Mouse (Mus musculus) liver, embryonic 13.5 days (tissue): ENCODE measurements at regions not wholly inside any gene's neighbourhood (a gene's known extent, or its start where the extent isn't known, plus 50 kb on each side); places are given as distances from the start of the nearest gene placed in this dataset.
A peak's percentile ranks its signal among the peaks of the same experiment; 100 is the strongest.

Experiments
- ATAC-seq: fragments of 200-750 bp; cut with Nextera tagmentation; 2 replicates; pipeline ENCODE4 v1.8.0; 2017; ENCODE audit warnings: low read depth, mild to moderate bottlenecking, moderate number of reproducible peaks, moderate library complexity
- DNase-seq: peaks from one replicate; pipeline ENCODE4 v3.0.0; 2022
- H3K27ac ChIP-seq: fragments of 300-500 bp; sonication (generic); 2 replicates; pipeline ENCODE4 v1.5.1; 2015; ENCODE audit warnings: moderate library complexity, mild to moderate bottlenecking, inconsistent platforms
- H3K27me3 ChIP-seq: fragments of 300-500 bp; sonication (generic); 2 replicates; pipeline ENCODE4 v1.6.1; 2015; ENCODE audit warnings: mild to moderate bottlenecking, inconsistent platforms
- H3K36me3 ChIP-seq: fragments of 300-500 bp; sonication (generic); 2 replicates; pipeline ENCODE4 v1.6.1; 2015; ENCODE audit warnings: mild to moderate bottlenecking, inconsistent platforms
- H3K4me1 ChIP-seq: fragments of 300-500 bp; sonication (generic); replicated peaks from 2 replicates; pipeline ENCODE4 v1.6.1; 2015; ENCODE audit warnings: inconsistent platforms
- H3K4me2 ChIP-seq: fragments of 300-500 bp; sonication (generic); 2 replicates; pipeline ENCODE4 v1.6.1; 2015; ENCODE audit warnings: inconsistent platforms, mild to moderate bottlenecking, moderate library complexity
- H3K4me3 ChIP-seq: fragments of 300-500 bp; sonication (generic); replicated peaks from 2 replicates; pipeline ENCODE4 v1.5.1; 2015; ENCODE audit warnings: mild to moderate bottlenecking, inconsistent platforms
- H3K9ac ChIP-seq: fragments of 300-500 bp; sonication (generic); 2 replicates; pipeline ENCODE4 v1.6.1; 2015; ENCODE audit warnings: mild to moderate bottlenecking, inconsistent platforms
- H3K9me3 ChIP-seq: fragments of 300-500 bp; sonication (generic); replicated peaks from 2 replicates; pipeline ENCODE4 v1.6.1; 2016; ENCODE audit warnings: inconsistent platforms
- WGBS: fragments of 180-500 bp; shearing (Covaris S2); methylation state at CpG from one replicate; pipeline ENCODE4 v1.1.7; 2015; ENCODE audit not compliant: insufficient replicate concordance; 5-methylcytosine and 5-hydroxymethylcytosine counted together

DNA sequence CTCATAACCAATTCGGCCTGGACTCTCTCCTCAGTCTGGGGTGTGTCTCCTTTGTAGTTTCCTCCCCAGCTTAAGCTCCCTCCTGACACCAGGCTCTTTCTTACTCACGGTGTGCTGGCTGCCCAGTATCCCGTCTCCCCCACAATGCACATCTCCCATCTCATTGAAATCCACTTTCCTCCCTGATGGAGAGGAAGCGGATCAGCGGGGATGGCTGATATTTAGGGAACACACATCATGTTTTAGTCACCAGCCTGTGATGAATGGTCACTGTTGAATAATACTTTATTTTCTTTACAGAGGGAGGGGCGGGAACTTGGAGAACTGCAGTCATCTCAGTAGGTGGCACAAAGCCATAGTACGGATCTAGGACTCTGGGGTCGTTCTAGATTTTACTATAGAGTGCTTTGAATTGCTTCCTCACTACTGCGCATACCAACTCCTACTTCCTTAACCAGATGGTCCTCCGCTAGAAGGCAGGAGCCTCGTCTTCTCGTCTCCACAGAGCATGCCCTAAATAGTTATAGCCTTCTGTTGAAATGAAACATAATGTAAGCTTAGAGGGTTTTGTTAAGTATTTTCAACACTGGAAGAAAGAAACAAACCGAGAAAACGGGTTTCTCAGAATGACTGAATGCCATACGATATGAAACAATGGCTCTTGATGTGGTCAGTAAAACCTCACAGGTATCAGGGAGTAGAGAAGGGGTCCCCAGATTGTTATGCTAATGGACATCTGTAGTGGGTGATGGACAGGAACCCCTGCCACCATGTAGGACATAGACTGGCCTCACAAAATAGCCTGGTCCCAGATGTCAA, 139.2 kb upstream of the Rap1b start:
- no peak for ATAC-seq
- no peak overlapping the region for H3K4me2 ChIP-seq
- H3K36me3 ChIP-seq: no peaks in the 10 kb centered on the region
- WGBS: 70% methylated on average over 15 of the region's 15 CpGs
- H3K27ac ChIP-seq: no peak overlapping the region
- no peaks in the 10 kb centered on the region for H3K27me3 ChIP-seq
- no peak overlapping the region for H3K4me3 ChIP-seq
- H3K9ac ChIP-seq: no peak overlapping the region
- H3K4me1 ChIP-seq: no peaks in the 10 kb centered on the region
- H3K9me3 ChIP-seq: no peaks in the 10 kb centered on the region
- DNase-seq: no peak

DNA sequence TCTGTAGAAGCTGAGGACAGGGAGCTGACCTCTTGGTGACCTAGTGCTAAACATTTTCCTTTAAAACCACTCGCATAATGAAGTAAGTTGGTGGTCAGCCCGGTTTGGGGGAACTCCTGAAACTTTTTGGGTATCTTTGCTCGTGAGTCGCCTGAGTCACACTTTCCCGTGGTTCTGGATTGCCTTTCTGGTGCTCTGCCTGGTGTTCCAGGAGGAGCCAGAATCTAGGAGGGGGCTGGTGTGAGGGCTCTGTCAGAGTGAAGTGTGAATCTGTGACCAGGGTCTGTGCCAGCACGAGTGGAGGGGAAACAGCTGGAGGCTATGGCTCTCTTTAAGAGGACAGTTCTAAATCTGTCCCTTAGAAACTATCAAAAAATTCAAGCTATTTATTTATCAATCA, 141.8 kb upstream of the Rap1b start:
- Histone ChIP-seq H3K36me3 (no peaks in the 10 kb centered on the region), H3K4me1 (no peaks in the 10 kb centered on the region), H3K27me3 (no peaks in the 10 kb centered on the region), H3K9me3 (no peaks in the 10 kb centered on the region), H3K4me3 (no peak overlapping the region), H3K4me2 (no peak overlapping the region), H3K27ac (no peak overlapping the region), H3K9ac (no peak overlapping the region)
- ATAC-seq (no peak), DNase-seq (no peak)
- WGBS: 32% methylated on average over 6 of the region's 6 CpGs

DNA sequence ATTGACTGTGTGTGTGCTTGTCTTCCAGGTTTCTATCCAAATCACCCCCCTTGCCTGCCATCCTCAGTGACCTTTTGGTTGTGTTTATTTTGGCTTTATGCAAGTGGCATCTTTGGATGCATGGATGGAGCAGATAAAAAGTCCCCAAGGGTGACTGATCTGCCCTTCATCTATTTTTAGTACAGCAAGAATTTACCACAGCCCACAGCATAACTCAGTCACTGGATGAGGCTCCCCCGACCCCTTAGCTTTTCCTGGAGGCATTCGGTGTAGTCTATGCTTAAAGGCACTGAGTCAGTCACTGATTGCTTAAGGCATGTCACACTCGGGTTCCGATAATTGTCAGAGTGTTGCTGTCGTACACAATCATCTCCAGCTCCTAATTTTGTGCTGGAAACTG, 142.2 kb upstream of the Rap1b start:
- no peaks in the 10 kb centered on the region for H3K4me1 ChIP-seq
- H3K27ac ChIP-seq: no peak overlapping the region
- ATAC-seq: no peak
- no peaks in the 10 kb centered on the region for H3K36me3 ChIP-seq
- no peaks in the 10 kb centered on the region for H3K27me3 ChIP-seq
- no peak for DNase-seq
- H3K4me3 ChIP-seq: no peak overlapping the region
- H3K9ac ChIP-seq: no peak overlapping the region
- WGBS: 23% methylated on average over 5 of the region's 5 CpGs
- H3K4me2 ChIP-seq: no peak overlapping the region
- H3K9me3 ChIP-seq: no peaks in the 10 kb centered on the region

DNA sequence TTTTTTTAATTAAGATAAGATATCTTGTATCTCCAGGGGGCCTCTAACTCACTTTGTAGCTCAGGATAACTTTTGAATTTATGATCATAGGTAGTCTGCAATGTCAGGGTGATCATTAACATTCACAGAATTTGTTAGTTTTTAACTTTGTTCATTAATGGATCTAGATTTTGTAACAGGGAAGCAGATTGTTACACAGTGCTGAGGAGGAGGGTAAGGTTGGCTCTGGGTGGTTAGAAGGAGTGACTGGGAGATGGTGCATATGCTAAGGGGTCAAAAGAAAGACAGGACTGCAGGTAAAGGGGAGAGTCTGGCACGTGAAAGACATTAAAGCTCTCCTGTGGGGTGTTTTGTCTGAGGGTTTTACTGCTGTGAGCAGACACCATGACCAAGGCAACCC, 145.3 kb upstream of the Rap1b start:
- Histone ChIP-seq H3K4me3 (no peak overlapping the region), H3K27ac (no peak overlapping the region), H3K9ac (no peak overlapping the region), H3K36me3 (no peaks in the 10 kb centered on the region), H3K4me1 (no peaks in the 10 kb centered on the region), H3K27me3 (no peaks in the 10 kb centered on the region), H3K9me3 (no peaks in the 10 kb centered on the region), H3K4me2 (no peak overlapping the region)
- 55% methylated on average over 1 of the region's 1 CpGs for WGBS
- ATAC-seq (no peak), DNase-seq (no peak)

DNA sequence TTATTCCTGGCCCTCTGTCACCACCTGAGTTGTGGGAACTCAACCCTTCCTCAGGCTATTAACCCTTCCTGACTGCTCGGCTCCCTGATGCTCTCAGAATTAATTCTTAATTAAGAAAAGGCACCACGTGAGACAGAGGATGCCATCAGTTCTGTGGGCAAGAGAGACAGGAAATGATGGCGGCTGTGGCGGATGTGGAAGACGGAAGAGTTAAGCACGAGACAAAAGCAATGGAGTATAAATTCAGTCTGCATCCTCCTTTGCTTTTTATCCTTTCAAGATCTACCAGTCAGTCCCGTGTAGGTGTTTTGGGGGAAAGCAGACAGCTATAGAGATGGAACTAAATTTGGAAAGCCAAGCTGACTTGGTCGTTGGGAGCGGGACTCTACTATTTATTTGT, 146.5 kb upstream of the Rap1b start:
- H3K36me3 ChIP-seq: no peaks in the 10 kb centered on the region
- H3K9ac ChIP-seq: no peak overlapping the region
- DNase-seq (no peak), ATAC-seq (no peak)
- no peaks in the 10 kb centered on the region for H3K27me3 ChIP-seq
- no peak overlapping the region for H3K4me2 ChIP-seq
- no peaks in the 10 kb centered on the region for H3K4me1 ChIP-seq
- no peak overlapping the region for H3K4me3 ChIP-seq
- H3K9me3 ChIP-seq: no peaks in the 10 kb centered on the region
- H3K27ac ChIP-seq: no peak overlapping the region
- 57% methylated on average over 9 of the region's 9 CpGs for WGBS

DNA sequence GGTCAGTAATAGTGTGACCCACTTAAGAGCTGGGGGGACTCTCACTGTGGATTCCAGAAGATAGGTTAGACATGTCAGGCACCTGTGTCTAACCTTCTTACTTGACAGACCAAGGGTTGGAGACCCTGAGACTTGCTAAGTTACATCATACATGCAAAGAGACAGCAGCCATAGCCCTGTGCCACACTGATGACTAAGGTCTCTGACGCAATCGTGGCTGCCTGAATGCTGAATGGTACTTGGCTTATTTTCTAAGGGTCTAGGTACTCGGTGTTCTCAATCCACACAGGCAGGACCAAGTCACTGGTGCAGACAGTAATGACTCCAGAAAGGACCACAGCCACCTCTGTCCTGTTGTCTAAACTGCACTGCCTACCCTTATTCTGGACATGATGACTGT, 147.8 kb upstream of the Mdm1 start:
- no peak for DNase-seq
- Histone ChIP-seq H3K9ac (no peak overlapping the region), H3K4me2 (no peak overlapping the region), H3K4me3 (no peak overlapping the region), H3K9me3 (no peaks in the 10 kb centered on the region), H3K27me3 (no peaks in the 10 kb centered on the region), H3K27ac (no peak overlapping the region), H3K4me1 (no peaks in the 10 kb centered on the region), H3K36me3 (no peaks in the 10 kb centered on the region)
- no peak for ATAC-seq
- WGBS: 58% methylated on average over 3 of the region's 3 CpGs

DNA sequence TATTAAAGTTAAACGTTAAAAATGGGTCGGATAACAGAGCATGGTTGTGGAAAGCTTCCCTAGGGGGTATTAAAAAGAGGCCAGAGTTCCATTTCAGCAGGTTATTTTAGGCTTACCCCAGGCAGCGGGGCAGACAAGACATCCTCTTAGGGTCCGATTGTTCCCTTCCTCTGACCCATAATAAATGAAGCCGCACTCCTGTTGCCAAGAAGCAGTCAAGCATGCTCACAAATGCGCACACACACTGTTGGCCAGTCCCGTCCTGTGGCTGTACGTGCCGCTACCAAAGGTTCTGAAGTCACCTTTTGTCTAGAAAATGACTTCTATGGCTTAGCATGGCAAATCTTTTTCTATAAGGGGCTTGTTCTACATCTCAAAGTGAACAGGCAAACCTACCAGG, 146.8 kb upstream of the Mdm1 start:
- 80% methylated on average over 9 of the region's 9 CpGs for WGBS
- Histone ChIP-seq H3K4me2 (no peak overlapping the region), H3K27me3 (no peaks in the 10 kb centered on the region), H3K9me3 (no peaks in the 10 kb centered on the region), H3K27ac (no peak overlapping the region), H3K9ac (no peak overlapping the region), H3K36me3 (no peaks in the 10 kb centered on the region), H3K4me1 (no peaks in the 10 kb centered on the region), H3K4me3 (no peak overlapping the region)
- ATAC-seq (no peak), DNase-seq (no peak)

DNA sequence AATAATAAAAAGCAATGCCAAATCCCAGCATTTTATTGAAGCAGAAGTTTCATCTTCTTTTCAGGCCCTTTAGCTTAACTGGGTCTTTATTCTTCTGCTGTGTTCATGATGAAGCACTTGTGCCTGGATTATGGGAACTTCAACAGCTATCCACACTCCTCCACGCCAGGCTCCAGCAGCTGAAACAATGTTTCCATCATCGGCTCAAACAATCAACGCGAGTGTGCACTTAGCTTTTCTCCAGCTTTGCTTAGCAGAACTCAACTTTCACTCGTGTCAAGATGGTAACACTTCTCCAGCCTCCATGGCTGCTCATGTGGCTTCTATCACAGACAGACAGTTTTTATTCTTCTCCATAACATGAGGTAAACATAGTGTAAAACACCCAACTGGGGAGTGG, 143.8 kb upstream of the Mdm1 start:
- Histone ChIP-seq H3K27ac (no peak overlapping the region), H3K27me3 (no peaks in the 10 kb centered on the region), H3K9me3 (no peaks in the 10 kb centered on the region), H3K9ac (no peak overlapping the region), H3K4me2 (no peak overlapping the region), H3K4me1 (no peaks in the 10 kb centered on the region), H3K36me3 (no peaks in the 10 kb centered on the region), H3K4me3 (no peak overlapping the region)
- DNase-seq: no peak
- WGBS: 78% methylated on average over 5 of the region's 5 CpGs
- no peak for ATAC-seq

DNA sequence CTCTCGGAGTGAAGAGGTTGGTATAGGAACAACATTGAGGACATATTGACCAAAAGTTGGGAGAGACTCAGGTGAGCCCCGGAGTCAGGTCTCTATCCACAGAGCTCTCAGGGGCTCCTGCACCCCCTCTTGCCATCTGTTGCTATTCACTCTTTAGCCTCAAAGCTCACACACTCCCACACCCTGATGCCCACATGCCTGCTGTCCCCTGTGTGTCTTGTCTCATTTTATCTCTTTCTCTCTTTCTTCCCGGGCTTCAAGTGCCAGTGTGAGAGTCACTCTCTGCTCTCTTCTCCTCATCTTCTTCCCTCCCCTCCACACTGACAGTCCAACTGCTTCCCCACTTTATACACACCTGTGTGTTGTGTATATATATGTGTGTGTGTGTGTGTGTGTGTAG, 141.0 kb upstream of the Mdm1 start:
- no peaks in the 10 kb centered on the region for H3K36me3 ChIP-seq
- DNase-seq: no peak
- H3K4me1 ChIP-seq: no peaks in the 10 kb centered on the region
- ATAC-seq: no peak
- H3K4me3 ChIP-seq: no peak overlapping the region
- WGBS: 63% methylated on average over 3 of the region's 3 CpGs
- no peak overlapping the region for H3K4me2 ChIP-seq
- H3K9me3 ChIP-seq: no peaks in the 10 kb centered on the region
- H3K9ac ChIP-seq: no peak overlapping the region
- no peak overlapping the region for H3K27ac ChIP-seq
- H3K27me3 ChIP-seq: no peaks in the 10 kb centered on the region

DNA sequence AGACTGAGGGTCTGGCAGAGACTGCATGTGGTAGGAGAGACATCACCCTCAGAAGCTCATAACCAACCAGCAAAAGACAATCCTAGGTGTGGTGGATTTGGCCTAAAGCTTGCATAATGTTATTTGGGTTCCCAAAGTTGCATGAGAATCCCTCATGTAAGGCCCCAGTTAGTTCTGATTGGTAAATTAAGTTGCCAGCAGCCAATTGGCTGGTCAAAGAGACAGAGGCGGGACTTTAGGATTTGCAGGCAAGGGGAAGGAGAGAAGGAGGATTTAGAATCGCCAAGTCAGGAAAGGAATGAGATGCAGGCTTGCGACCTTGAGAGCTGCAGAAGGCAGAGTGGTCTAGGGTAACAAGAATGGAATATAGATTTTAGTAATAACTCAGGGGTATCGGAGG, 140.1 kb upstream of the Mdm1 start:
- Histone ChIP-seq H3K36me3 (no peaks in the 10 kb centered on the region), H3K9ac (no peak overlapping the region), H3K4me2 (peak overlapping the region; percentile 28; the same call in 1 of the 2 replicates), H3K27ac (no peak overlapping the region), H3K9me3 (no peaks in the 10 kb centered on the region), H3K4me3 (no peak overlapping the region), H3K27me3 (no peaks in the 10 kb centered on the region), H3K4me1 (no peaks in the 10 kb centered on the region)
- WGBS: 44% methylated on average over 4 of the region's 4 CpGs
- ATAC-seq (no peak), DNase-seq (no peak)

DNA sequence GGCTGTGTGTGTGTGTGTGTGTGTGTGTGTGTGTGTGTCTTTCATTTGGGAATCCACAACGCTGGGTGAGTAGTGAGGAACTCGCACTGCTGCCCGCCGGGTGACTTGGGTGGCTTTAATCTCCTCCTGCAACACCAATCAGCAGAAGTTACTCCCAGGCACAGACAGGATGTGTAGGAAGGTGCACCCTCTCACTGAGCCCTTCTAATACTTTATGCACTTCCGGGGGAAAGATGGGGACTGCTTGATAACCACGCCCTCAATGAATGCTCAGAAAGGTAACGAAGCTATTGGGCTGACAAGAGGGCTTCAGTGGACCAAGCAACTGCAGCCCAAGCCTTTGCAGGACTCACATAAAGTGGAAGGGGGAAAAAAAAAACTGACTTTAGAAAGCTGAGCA, 139.6 kb upstream of the Mdm1 start:
- WGBS: 25% methylated on average over 7 of the region's 7 CpGs
- H3K4me2 ChIP-seq: peak overlapping the region; percentile 28; the same call in 1 of the 2 replicates

DNA sequence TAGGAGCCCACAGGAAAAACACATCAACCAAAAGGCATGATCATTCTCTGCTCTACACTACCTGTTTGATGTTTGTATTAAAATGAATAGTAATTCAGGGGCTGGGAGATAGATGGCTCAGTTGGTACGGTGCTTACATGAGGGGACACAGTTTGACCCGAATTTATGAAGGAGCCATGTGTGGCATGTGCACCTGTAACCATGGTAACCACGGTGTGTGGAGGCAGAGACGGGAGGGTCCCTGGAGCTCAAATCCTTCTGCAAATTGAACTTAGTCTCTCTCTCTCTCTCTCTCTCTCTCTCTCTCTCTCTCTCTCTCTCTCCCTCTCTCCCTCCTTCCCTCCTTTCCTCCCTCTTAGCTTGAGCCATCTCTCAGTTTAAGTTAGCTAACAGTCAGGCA, 139.1 kb upstream of the Mdm1 start:
- Histone ChIP-seq H3K9me3 (no peaks in the 10 kb centered on the region), H3K4me2 (no peak overlapping the region), H3K4me1 (no peaks in the 10 kb centered on the region), H3K27me3 (no peaks in the 10 kb centered on the region), H3K9ac (no peak overlapping the region), H3K4me3 (no peak overlapping the region), H3K36me3 (no peaks in the 10 kb centered on the region), H3K27ac (no peak overlapping the region)
- WGBS: 61% methylated on average over 4 of the region's 4 CpGs
- ATAC-seq (no peak), DNase-seq (no peak)

More for the DNA sequence above, 139.6 kb upstream of the Mdm1 start:
- DNase-seq: no peak
- Histone ChIP-seq H3K36me3 (no peaks in the 10 kb centered on the region), H3K9ac (no peak overlapping the region), H3K4me3 (no peak overlapping the region), H3K27ac (no peak overlapping the region), H3K27me3 (no peaks in the 10 kb centered on the region), H3K4me1 (no peaks in the 10 kb centered on the region), H3K9me3 (no peaks in the 10 kb centered on the region)
- no peak for ATAC-seq
